Mouse (Mus musculus) CH12.LX (cell line): ENCODE measurements around the gene Fry. TPM values are rescaled to one million over a fixed set of nuclear protein-coding genes. Genes with fewer than 3 reads are reported as not detected.

Experiments used
- DNase-seq: peaks from one replicate; pipeline ENCODE4 v3.0.0-alpha.2; 2013; ENCODE audit errors: extremely low read depth
- H3K27ac ChIP-seq: 2 replicates; pipeline ENCODE4 v1.5.1; 2012; ENCODE audit warnings: low read depth, mild to moderate bottlenecking, control low read depth, moderate library complexity; ENCODE audit not compliant: insufficient read depth
- H3K27me3 ChIP-seq: replicated peaks from 2 replicates; pipeline ENCODE3; 2012; ENCODE audit warnings: inconsistent platforms
- H3K36me3 ChIP-seq, 2 experiments: replicated peaks in 1 of 2; 2 replicates each; pipeline versions ENCODE3 to v1.6.1; 2012; ENCODE audit warnings: inconsistent platforms in 1 of 2, low read length in 1 of 2, mild to moderate bottlenecking in 1 of 2, mixed read lengths in 1 of 2, moderate library complexity in 1 of 2; ENCODE audit not compliant: control insufficient read depth in 1 of 2, insufficient read depth in 1 of 2
- H3K4me1 ChIP-seq, 2 experiments: 2 replicates each; pipeline ENCODE4 v1.6.1; 2012; ENCODE audit warnings: inconsistent platforms in 1 of 2, moderate library complexity in 1 of 2; ENCODE audit not compliant: insufficient read depth in 2 of 2, control insufficient read depth in 1 of 2
- H3K4me2 ChIP-seq: 2 replicates; pipeline ENCODE4 v1.6.1; 2012; ENCODE audit warnings: low read depth, mild to moderate bottlenecking, control low read depth; ENCODE audit not compliant: poor library complexity, insufficient read depth, severe bottlenecking
- H3K4me3 ChIP-seq, 3 experiments: fragments of 150-350 bp in 1 of 3; sonication (generic) in 1 of 3; replicated peaks in 1 of 3; 2 replicates each; pipeline versions ENCODE3 to v1.5.1; 2011 to 2012; ENCODE audit warnings: low read depth in 2 of 3, low read length in 2 of 3, mild to moderate bottlenecking in 2 of 3, moderate library complexity in 2 of 3, control low read depth in 1 of 3, improper control_type of control experiment in 1 of 3, inconsistent platforms in 1 of 3, mixed read lengths in 1 of 3; ENCODE audit not compliant: poor library complexity in 1 of 3
- H3K79me2 ChIP-seq: replicated peaks from 2 replicates; pipeline ENCODE4 v1.6.1; 2012; ENCODE audit warnings: mild to moderate bottlenecking, moderate library complexity; ENCODE audit not compliant: control insufficient read depth, poor library complexity, insufficient read depth, severe bottlenecking; ENCODE audit errors: extremely low read depth
- H3K9ac ChIP-seq: 2 replicates; pipeline ENCODE4 v1.6.1; 2012; ENCODE audit warnings: low read depth, mild to moderate bottlenecking, control low read depth, moderate library complexity; ENCODE audit not compliant: insufficient read depth
- H3K9me3 ChIP-seq: replicated peaks from 2 replicates; pipeline ENCODE3; 2012; ENCODE audit warnings: low read length, inconsistent platforms, mixed read lengths
- CHD1 ChIP-seq: IDR thresholded peaks from 2 replicates; pipeline ENCODE4 v1.6.1; 2012; ENCODE audit warnings: low read depth, low read length, improper control_type of control experiment, inconsistent platforms
- CTCF ChIP-seq, 2 experiments: IDR thresholded peaks in 1 of 2; conservative IDR thresholded peaks in 1 of 2; 2 replicates each; pipeline ENCODE4 v1.5.1; 2011 to 2012; ENCODE audit warnings: low read depth in 2 of 2, low read length in 2 of 2, improper control_type of control experiment in 1 of 2, inconsistent platforms in 1 of 2, mild to moderate bottlenecking in 1 of 2, moderate library complexity in 1 of 2
- E2F4 ChIP-seq: IDR thresholded peaks from 2 replicates; pipeline ENCODE4 v1.6.1; 2011; ENCODE audit warnings: low read depth, low read length, improper control_type of control experiment; ENCODE audit not compliant: insufficient replicate concordance
- ELF1 ChIP-seq: IDR thresholded peaks from 2 replicates; pipeline ENCODE4 v1.6.1; 2014; ENCODE audit warnings: low read depth, mild to moderate bottlenecking, inconsistent platforms, low read length, improper control_type of control experiment
- EP300 ChIP-seq: IDR thresholded peaks from 2 replicates; pipeline ENCODE4 v1.6.1; 2011; ENCODE audit warnings: low read length, improper control_type of control experiment
- GABPA ChIP-seq: IDR thresholded peaks from 2 replicates; pipeline ENCODE4 v1.6.1; 2012; ENCODE audit warnings: low read depth, low read length, improper control_type of control experiment, inconsistent platforms; ENCODE audit not compliant: insufficient replicate concordance
- IRF4 ChIP-seq: IDR thresholded peaks from 2 replicates; pipeline ENCODE4 v1.6.1; 2014; ENCODE audit warnings: low read depth, mild to moderate bottlenecking, inconsistent platforms, low read length, improper control_type of control experiment
- JUND ChIP-seq: conservative IDR thresholded peaks from 2 replicates; pipeline ENCODE4 v1.6.1; 2011; ENCODE audit warnings: low read depth, low read length, improper control_type of control experiment
- KAT2A ChIP-seq: IDR thresholded peaks from 2 replicates; pipeline ENCODE4 v1.6.1; 2012; ENCODE audit warnings: low read length, improper control_type of control experiment, inconsistent platforms; ENCODE audit not compliant: insufficient replicate concordance
- MAFK ChIP-seq: IDR thresholded peaks from 2 replicates; pipeline ENCODE4 v1.6.1; 2011; ENCODE audit warnings: low read length, improper control_type of control experiment; ENCODE audit not compliant: insufficient replicate concordance
- MAX ChIP-seq: IDR thresholded peaks from 2 replicates; pipeline ENCODE4 v1.6.1; 2011; ENCODE audit warnings: low read length, improper control_type of control experiment
- MAZ ChIP-seq: IDR thresholded peaks from 2 replicates; pipeline ENCODE4 v1.6.1; 2012; ENCODE audit warnings: low read depth, mild to moderate bottlenecking, inconsistent platforms, low read length, improper control_type of control experiment, moderate library complexity
- MEF2A ChIP-seq: IDR thresholded peaks from 2 replicates; pipeline ENCODE4 v1.6.1; 2014; ENCODE audit warnings: low read depth, mild to moderate bottlenecking, inconsistent platforms, low read length, improper control_type of control experiment, borderline replicate concordance
- MXI1 ChIP-seq: IDR thresholded peaks from 2 replicates; pipeline ENCODE4 v1.6.1; 2011; ENCODE audit warnings: mild to moderate bottlenecking, low read depth, low read length, improper control_type of control experiment
- POLR2AphosphoS2 ChIP-seq: IDR thresholded peaks from 2 replicates; pipeline ENCODE4 v1.6.1; 2011; ENCODE audit warnings: low read depth, low read length, improper control_type of control experiment
- RAD21 ChIP-seq: IDR thresholded peaks from 2 replicates; pipeline ENCODE4 v1.6.1; 2011; ENCODE audit warnings: low read depth, mild to moderate bottlenecking, low read length, improper control_type of control experiment, moderate library complexity
- RCOR1 ChIP-seq: conservative IDR thresholded peaks from 2 replicates; pipeline ENCODE4 v1.6.1; 2012; ENCODE audit warnings: low read depth, mild to moderate bottlenecking, inconsistent platforms, low read length, improper control_type of control experiment
- TBP ChIP-seq: conservative IDR thresholded peaks from 2 replicates; pipeline ENCODE4 v1.6.1; 2011; ENCODE audit warnings: low read depth, low read length, improper control_type of control experiment
- UBTF ChIP-seq: IDR thresholded peaks from 2 replicates; pipeline ENCODE4 v1.6.1; 2012; ENCODE audit warnings: low read depth, mild to moderate bottlenecking, inconsistent platforms, low read length, improper control_type of control experiment, moderate library complexity
- USF1 ChIP-seq: IDR thresholded peaks from 2 replicates; pipeline ENCODE4 v1.6.1; 2014; ENCODE audit warnings: low read depth, mild to moderate bottlenecking, inconsistent platforms, low read length, improper control_type of control experiment
- USF2 ChIP-seq: conservative IDR thresholded peaks from 2 replicates; pipeline ENCODE4 v1.6.1; 2011; ENCODE audit warnings: low read depth, low read length, improper control_type of control experiment
- ZC3H11A ChIP-seq: IDR thresholded peaks from 2 replicates; pipeline ENCODE4 v1.6.1; 2012; ENCODE audit warnings: low read depth, mild to moderate bottlenecking, inconsistent platforms, low read length, improper control_type of control experiment
- ZKSCAN1 ChIP-seq: IDR thresholded peaks from 2 replicates; pipeline ENCODE4 v1.6.1; 2012; ENCODE audit warnings: low read depth, inconsistent platforms, low read length, improper control_type of control experiment, borderline replicate concordance
- ZMIZ1 ChIP-seq: IDR thresholded peaks from 2 replicates; pipeline ENCODE4 v1.6.1; 2012; ENCODE audit warnings: low read depth, mild to moderate bottlenecking, inconsistent platforms, low read length, improper control_type of control experiment
- dilution Hi-C: fragments of 300-500 bp; cut with MboI; formaldehyde crosslinking; loops from 2 replicates; pipeline ENCODE4 v1.14.3; 2020; ENCODE audit warnings: low sequenced_read_pairs; ENCODE audit not compliant: extremely low pct_unique_long_range_greater_than_20kb, extremely low pct_ligation_motif_present
- in situ Hi-C: fragments of 300-500 bp; cut with MboI; formaldehyde crosslinking; loops from 3 replicates; pipeline ENCODE4 v1.14.3; 2019; ENCODE audit warnings: low sequenced_read_pairs, low pct_ligation_motif_present, low pct_unique_long_range_greater_than_20kb, mixed read lengths
- polyA plus RNA-seq: library from polyadenylated mRNA; unstranded; fragments of >175 nt; gene quantifications from 2 replicates; pipeline ENCODE4 v1.2.1, GENCODE M21; 2012; ENCODE audit warnings: low read depth; ENCODE audit not compliant: insufficient read length
- total RNA-seq, 2 experiments: library from RNA; depleted of rRNA; stranded (reverse); fragments of 300-350 nt in 1 of 2; fragments of >200 nt in 1 of 2; gene quantifications; 2 replicates each; pipeline ENCODE4 v1.2.3; 2012 to 2014

Fry gene
- total and polyA plus RNA-seq, 3 experiments = 0.34 to 0.80 (median 0.34) TPM

DNA sequence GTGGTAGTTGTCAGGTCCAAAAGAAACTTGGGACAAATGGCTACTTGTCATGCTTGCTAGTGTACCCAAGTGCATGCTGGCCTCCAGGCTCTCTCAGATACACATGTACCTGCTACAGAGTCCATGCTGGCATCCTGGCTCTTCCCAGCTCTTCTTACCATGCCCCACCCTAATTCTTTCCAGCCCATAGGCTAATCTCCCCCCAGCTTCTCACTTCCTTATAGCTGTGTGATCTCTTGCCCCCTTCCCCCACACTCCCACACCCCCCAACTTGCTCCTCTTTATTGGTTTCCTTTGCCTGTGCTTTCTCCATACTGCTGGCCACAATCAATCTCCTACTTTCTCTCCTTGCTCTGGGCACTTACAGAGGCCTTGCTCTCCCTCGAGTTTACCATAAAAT, 146.6 kb downstream of the Fry start:
- no peak overlapping the region for H3K4me3 ChIP-seq
- no peaks in the 10 kb centered on the region for H3K4me1 ChIP-seq
- H3K36me3 ChIP-seq = no peaks in the 10 kb centered on the region
- dilution Hi-C loops (no loop called here), in situ Hi-C loops (no loop called here)
- no peak for DNase-seq
- no peaks in the 10 kb centered on the region for H3K27me3 ChIP-seq
- H3K9ac ChIP-seq = no peak overlapping the region
- H3K9me3 ChIP-seq = peaks cover 28% of the 10 kb centered on the region
- H3K79me2 ChIP-seq = no peaks in the 10 kb centered on the region
- no peak overlapping the region for H3K27ac ChIP-seq
- TF ChIP-seq E2F4 (no peak), MAX (no peak), USF1 (no peak), CTCF (conservative IDR thresholded peaks at IDR 0.05 in 1 of 2, IDR thresholded peaks at IDR 0.05 in 1 of 2; ENCODE audit: low read depth in 2 of 2, low read length in 2 of 2) (no peak)
- no peak overlapping the region for H3K4me2 ChIP-seq

DNA sequence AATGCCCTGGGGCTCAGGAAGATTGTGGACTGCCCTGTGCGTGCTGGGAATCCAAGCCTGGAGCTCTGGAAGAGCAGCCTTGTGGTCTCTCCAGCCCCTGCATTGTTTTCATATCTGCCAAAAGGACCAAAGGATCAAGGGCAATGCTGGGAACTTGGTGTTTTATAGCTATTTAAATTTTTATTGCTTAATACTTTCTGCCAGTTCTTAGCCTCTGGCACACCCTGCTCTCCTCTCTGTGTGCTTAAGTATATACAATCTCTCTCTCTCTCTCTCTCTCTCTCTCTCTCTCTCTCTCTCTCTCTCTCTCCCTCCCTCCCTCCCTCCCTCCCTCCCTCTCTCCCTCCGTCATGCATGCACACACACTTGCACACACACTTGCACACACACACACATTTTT, 147.5 kb downstream of the Fry start:
- DNase-seq = no peak
- Histone ChIP-seq H3K79me2 (no peaks in the 10 kb centered on the region), H3K9me3 (peaks cover 27% of the 10 kb centered on the region), H3K4me2 (no peak overlapping the region), H3K4me3 (no peak overlapping the region), H3K36me3 (no peaks in the 10 kb centered on the region), H3K9ac (no peak overlapping the region), H3K4me1 (no peaks in the 10 kb centered on the region), H3K27me3 (no peaks in the 10 kb centered on the region), H3K27ac (no peak overlapping the region)
- dilution Hi-C loops = no loop called here
- in situ Hi-C loops = no loop called here
- TF ChIP-seq IRF4 (no peak), USF1 (no peak), POLR2AphosphoS2 (no peak), E2F4 (no peak), MAX (no peak), MAFK (no peak), ELF1 (no peak), JUND (no peak), GABPA (no peak), ZMIZ1 (no peak), UBTF (no peak), CTCF (conservative IDR thresholded peaks at IDR 0.05 in 1 of 2, IDR thresholded peaks at IDR 0.05 in 1 of 2; ENCODE audit: low read depth in 2 of 2, low read length in 2 of 2) (no peak), KAT2A (no peak), RAD21 (no peak), MAZ (no peak)

DNA sequence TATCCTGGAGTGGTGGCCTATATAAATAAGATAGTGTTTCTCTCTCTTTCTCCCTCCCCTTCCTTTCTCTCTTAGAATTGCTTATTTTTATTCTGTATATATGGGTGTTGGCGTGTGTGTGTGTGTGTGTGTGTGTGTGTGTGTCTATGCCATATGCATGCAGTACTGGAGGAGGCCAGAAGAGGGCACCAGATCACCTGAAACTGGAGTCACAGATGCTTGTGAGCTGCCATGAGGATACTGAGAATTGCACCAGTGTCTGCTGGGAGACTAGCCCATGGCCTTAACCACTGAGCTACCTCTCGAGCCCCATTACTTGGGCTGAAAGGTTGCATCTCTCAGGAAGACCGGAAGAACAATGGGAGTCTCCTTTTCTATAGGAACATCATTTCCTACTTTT, 149.8 kb downstream of the Fry start:
- dilution Hi-C loops = no loop called here
- TF ChIP-seq MXI1 = no peak
- no peak for TF ChIP-seq EP300
- no peak for TF ChIP-seq MEF2A
- TF ChIP-seq CHD1 = no peak
- no peak for TF ChIP-seq TBP
- TF ChIP-seq ZKSCAN1 = no peak
- TF ChIP-seq USF1 = no peak
- no peak for TF ChIP-seq ZC3H11A
- no peak; a peak in 1 of 4 replicates for TF ChIP-seq CTCF (conservative IDR thresholded peaks at IDR 0.05 in 1 of 2, IDR thresholded peaks at IDR 0.05 in 1 of 2; ENCODE audit: low read depth in 2 of 2, low read length in 2 of 2)
- TF ChIP-seq USF2 = no peak
- no peak for TF ChIP-seq RAD21
- TF ChIP-seq ELF1 = no peak
- no peak for TF ChIP-seq MAZ
- no peak for TF ChIP-seq RCOR1
- Histone ChIP-seq H3K9ac (no peak overlapping the region), H3K9me3 (peaks cover 32% of the 10 kb centered on the region), H3K27me3 (no peaks in the 10 kb centered on the region), H3K79me2 (no peaks in the 10 kb centered on the region), H3K4me2 (no peak overlapping the region), H3K36me3 (no peaks in the 10 kb centered on the region), H3K27ac (no peak overlapping the region), H3K4me1 (no peaks in the 10 kb centered on the region), H3K4me3 (no peak overlapping the region)
- DNase-seq = peak; percentile 9
- in situ Hi-C loops = no loop called here
